Mouse (Mus musculus) kidney, postnatal 25 days (tissue): ENCODE measurements around the gene Grid2.

Source experiments
- DNase-seq, 2 experiments: peaks; one replicate each; pipeline ENCODE4 v3.0.0; 2021; ENCODE audit warnings: mixed read lengths in 2 of 2

Grid2 gene

DNA sequence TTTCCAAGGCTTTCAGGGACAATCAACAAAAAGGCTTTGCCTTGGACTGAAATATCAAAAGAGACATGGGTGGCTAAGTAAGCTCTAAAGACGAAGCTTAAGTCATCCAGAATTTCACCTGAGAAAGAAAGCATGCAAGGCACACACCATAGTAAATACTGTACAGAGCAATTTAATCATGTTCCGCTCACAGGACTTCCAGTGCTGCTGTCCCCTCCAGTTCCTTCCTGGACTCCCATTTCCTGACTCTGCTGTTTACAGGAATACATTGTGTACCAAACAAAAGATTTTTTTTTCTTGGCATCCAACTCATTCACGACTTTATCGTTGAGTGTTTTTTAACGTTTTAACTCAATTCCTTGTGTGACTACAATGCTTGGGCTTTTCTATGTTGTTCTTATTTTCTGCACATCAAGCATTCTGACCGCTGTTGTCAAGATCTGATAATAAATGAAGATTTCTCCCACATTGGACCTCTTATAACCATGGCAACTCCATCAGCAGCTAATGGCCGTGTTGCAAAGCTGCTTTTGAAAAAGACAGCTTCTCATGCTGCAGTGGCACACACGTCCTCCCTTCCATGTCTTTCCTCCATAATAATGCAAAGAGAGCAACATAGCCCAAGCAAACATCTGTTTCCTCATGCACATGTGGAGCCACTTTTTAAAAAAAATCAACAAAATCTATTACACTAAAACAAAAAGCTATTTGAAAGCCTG is 1361.9 kb downstream of the Grid2 start:
- no peak for DNase-seq

DNA sequence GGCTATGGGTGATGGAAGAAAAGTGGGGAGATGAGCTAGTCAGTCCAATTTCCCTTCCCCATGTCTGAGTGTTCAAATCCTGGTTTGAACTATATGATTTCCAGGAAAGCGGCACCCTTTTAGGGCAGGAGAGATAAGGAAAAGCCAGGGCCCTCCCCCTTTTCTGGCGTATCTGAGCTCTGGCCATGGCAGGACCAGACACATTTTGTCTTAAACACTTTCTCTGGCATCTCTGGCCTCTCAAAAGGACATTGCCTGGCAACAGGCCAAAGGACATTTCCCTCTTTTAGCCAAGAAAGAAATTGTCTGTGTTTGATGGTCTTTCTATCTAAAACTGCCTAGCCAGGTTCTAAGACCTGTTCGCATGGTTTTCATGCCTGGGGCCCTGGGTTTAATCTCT is 1367.7 kb downstream of the Grid2 start:
- DNase-seq = peak in 1 of 2 experiments; percentile 3

DNA sequence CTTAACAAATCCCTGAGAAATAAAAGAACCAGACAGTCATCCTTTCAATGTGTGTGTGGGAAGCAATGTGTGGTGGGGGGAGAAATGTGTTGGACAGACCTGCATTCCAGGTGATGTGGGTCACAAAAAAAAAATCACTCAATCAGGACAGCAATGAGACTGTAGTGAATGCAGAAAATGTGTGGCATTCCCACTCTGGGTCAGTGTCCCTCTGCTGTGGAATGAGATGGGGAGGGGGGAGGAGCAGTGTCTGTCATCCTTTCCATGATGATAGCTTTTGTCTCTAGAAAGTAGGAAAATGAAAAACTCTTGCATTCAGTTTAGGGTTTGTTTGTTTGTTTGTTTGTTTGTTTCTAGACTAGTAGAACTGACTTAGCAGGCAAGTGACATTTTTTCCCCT is 1392.0 kb downstream of the Grid2 start:
- DNase-seq = no peak

DNA sequence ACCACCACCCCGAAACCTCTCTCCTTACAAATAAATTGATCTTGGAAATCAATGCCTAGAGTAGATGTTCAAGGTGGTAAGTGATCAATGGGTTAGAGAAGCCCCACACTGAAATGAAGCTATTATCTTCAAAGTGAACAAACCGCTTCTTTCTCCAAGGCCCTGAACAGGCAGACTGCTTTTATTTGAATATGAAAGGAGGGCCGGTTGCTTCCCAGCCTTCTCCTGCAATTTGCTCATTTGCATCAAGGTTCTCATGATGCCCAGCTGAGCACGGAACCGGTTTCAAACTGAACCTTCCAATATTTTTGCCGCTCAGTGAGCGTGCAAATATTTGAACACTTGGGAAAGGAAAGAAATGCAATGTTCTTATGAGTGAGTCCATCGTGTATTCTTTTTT is 1392.5 kb downstream of the Grid2 start:
- no peak for DNase-seq

DNA sequence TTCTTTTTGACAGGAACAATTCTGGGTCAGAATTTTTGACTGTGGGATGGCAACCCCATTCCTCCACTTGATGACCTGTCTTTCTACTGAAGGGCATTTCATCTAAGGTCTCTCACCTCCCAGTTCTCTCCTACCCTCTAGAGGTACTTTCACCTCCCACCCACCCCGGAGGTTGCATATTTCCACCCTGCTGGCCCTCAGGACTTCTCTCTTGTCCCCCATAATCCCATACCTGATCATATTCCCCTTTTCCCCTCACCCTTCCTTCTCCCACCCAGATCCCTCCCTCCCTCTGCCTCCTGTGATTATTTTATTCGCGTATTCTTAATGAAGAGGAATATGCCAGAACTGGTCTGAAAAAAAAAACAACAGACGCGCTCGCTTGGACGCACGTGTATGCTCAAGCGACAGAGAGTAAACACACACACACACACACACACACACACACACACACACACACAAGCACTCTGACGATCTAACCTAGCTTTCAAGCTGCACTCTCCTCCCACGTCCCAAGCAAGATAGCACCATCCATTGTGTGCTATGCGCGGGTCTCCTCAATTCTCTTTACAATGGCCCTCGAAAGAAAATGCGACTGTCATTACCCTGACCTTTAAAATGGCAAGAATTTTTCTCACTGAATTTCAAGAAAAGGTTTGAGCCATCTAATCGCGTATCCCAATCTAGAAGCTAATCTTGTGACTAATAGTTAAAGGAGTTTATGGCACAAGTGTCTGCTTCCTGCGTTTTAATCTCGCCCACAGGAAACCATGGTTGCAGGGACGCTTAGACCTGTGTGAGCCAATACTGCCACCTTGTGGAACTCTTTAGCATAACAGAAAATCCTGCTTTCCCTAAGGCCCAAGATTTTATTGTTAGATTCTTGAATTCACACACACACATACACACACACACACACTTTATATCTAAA is 1393.9 kb downstream of the Grid2 start:
- peak; percentile 54 to 68 for DNase-seq

DNA sequence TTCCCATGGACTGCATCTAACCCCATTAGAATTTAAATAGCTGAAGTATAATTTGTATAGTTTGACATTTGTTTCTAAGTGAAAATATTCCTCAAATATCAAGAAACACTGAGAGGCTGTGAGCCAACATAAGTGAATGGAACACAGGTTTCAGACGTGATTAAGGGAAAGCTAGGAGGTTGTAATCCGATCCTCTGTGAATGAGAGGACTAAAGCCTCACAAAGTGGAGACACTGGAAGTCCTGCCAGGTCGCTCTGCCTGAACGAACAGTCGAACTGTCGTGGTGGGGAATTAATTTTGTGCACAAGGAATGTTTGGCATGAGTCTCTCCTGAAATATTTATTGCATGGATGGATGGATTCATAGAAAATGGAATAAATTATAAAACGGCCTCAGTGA is 1395.1 kb downstream of the Grid2 start:
- no peak for DNase-seq

DNA sequence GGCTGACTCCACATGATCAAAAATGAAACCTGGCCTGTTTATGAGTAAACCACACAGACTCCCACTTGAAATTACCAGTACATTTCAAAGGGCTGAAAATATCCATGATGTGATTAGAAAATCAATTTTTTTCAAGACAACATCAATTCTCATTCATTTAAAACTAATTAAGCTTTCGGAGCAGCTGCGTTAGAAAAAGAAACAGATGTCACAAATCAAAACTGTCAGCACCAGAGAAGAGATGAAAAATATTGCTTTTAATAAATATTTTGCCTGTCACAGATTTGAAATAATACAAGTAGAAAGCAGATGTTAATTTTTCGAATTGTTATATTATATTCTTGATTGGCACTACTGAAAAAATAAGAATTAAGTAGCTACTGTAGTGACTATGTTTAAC is 1415.3 kb downstream of the Grid2 start:
- no peak for DNase-seq

DNA sequence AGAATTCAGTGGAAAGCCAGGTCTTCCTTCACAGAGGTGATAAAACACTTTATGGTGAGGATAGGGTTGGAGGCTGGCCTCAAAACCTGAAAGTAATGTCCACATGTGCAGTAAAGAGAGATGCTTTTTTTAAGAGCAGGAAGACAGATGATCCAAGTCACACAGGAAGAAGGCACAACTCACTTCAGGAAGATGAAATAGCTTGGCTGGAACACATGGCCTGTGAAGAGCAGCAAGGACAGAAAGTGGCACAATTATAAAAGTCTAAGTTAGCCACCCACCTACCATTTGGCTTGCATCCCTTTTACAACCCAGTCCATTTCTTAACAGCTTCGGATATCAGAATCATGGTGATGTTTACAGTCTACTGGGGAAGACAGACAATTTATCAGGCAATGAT is 1423.1 kb downstream of the Grid2 start:
- DNase-seq = no peak

DNA sequence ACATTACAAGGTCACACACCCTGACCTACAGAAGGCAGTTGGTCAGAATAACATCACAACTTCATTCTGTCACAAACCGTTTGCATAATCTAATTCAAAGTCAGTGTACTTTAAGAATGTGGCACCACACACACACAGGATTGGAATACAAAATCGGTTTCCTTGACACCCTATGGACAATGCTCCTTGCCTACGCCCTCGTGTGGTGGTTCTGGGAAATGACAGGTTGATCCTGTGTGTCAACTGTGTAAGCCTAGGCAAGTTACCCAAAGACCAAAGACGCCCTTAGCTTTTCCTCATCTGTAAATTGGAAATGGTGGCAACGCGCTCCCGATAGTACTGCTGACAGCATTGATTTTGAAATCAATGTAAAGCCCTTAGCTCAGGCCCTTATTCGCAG is 1428.3 kb downstream of the Grid2 start:
- DNase-seq = peak in 1 of 2 experiments; percentile 43

DNA sequence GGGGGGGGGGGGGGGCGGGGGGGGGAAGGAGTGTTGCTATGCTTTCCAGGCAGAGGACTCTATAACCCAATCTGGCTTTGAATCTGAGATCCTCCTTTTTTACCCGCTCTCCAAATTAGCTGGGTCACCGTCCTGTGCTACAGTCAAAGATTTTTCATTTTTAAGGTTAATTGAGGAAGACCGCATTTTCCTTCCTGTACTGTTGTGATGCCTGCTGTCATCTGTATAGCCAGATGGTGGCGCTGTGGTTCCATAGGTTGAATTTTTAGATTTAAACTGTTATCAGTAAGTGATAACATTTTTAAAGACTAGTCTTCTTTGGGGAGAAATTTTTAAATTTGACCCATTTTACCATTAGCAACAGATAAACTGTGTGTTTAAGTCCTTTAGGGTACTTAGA is 1429.3 kb downstream of the Grid2 start:
- DNase-seq = peak in 1 of 2 experiments; percentile 39

DNA sequence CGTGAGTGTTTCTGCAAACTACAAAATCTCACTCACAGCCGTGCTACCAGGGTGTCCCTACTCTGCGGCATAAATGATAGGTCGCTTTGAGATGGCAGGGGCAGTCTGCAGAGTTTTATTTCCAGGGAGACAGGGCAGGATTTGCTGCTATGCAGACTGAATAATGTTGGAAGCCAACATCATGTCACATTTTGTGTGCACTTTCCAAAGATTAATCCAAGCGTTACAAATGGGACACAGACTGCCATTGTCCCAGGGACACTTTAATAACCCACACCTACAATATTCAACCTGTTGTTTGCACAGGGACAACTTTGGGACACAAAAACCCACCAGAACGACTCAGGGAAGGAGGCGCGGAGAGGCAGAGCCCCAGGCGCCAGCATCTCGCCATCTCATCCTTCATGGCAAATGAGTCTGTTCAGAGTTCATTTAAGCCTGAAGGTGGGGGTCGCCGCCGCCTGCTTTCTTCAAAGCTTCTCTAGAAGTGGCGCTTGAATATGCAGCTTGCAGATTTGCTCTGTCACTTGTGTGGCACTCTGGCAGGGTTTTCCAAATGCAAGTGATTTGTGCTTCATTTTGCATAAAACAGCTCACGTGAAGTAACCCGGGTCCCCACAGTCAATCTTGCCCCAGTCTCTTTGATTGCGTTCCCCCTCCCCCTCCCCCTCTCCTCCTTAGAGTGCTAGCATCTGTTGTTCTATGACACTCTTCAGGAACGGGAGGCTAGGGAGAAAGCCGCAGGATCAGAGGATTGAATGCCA is 1432.7 kb downstream of the Grid2 start:
- DNase-seq = no peak

DNA sequence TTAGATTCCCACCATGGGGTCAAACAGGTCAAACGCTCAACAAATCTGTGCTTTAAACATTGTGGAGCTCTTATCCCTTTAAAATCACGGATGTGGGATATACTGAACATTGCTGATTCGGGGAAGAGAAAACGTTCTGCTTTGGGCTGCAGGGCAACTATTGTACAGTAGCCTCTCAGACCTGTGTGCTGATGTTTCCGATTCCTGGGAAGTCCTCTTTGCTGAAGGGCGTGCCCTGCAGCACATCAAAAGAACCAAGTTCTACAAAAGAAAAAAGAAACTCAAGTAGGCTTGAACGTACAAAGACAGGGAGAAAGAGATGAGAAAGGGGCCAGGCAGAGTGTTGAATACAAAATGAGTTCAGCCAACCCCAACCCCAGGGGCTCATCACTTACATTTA is 1439.0 kb downstream of the Grid2 start:
- no peak for DNase-seq

DNA sequence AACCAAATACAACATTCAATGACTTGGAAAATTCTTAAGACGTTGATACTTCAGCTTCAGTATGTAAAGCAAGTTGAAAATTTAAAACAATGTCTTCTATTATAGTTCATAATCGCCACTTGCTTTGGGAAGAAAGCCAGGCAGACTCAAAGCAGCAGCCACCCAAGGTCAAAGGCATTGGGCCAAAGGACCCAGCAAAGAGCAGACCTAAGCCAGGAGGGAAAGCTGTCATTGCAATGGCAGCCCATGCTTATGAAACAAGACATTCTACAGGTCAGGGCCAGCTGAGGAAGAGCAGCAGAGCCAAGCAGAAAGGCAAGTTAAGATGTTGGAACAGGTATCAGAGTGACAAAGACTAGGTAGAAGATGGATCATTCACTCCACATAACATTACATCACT is 1448.0 kb downstream of the Grid2 start:
- no peak for DNase-seq

DNA sequence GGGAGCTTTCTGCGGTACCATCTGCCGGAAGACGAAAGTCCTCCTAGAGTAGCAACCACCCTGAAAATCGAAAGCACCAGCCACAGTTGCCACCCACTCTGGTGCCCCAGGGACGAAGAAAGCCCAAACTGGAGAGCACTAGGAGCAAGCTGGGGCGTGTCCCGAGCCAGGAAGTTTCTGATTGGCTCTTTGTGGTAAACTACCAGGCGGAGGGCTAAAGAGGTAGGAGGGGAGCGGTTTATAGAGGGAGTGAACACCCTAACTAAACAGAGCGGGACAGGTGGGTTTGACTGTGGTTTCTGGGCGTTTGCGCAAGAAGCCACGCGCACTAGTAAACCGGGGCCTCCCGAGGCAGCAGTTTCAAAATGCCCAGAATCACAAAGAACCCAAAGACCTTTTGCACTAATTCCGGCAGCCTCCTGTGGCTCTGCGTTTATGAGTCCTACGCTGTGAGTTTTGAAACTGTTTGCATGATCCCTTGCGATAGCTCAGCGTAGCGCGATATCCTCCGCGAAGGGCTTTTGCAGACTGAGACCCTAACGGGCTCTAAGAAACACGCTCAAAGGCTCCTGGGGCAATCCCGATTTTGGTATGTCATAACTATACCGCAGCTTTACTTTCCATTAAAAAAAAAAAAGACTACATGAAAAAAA is 1472.2 kb downstream of the Grid2 start:
- DNase-seq = peak; percentile 33 to 58

DNA sequence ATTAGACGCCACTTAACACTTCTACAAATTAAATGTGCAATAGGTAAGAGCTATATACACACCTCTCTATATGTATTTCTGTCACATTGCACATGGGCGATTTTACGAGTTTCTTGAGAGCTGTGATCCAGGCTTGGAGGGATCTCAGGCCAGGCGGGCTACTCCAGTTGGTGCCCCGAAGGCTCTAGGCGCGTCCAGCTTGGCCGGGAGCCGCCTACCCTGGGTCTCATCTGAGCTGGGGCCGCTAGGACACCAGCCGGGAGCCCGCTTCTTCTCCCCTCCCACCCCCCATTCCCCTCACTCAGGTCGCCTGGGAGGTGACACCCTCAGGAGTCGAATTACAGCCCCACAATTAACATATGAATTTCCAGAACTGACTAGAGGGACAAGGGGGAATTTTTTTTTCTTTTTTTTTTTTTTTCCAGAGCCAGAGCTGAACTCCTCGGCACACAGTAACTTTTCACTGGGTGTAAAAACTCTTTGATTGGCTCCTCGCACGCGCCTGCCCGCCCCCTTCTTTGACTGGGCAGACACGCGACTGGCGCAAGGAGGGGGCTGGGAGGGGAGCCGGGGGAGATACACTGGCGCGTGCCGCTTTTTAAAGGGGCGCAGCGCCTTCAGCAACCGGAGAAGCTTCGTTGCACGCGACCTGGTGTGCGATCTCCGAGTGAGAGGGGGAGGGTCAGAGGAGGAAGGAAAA is 1473.0 kb downstream of the Grid2 start, which contains the start of gene Atoh1:
Gene Atoh1, plus strand, starts transcription at position 627 of the 700 bp plus-strand sequence.
- peak; percentile 65 to 84 for DNase-seq

DNA sequence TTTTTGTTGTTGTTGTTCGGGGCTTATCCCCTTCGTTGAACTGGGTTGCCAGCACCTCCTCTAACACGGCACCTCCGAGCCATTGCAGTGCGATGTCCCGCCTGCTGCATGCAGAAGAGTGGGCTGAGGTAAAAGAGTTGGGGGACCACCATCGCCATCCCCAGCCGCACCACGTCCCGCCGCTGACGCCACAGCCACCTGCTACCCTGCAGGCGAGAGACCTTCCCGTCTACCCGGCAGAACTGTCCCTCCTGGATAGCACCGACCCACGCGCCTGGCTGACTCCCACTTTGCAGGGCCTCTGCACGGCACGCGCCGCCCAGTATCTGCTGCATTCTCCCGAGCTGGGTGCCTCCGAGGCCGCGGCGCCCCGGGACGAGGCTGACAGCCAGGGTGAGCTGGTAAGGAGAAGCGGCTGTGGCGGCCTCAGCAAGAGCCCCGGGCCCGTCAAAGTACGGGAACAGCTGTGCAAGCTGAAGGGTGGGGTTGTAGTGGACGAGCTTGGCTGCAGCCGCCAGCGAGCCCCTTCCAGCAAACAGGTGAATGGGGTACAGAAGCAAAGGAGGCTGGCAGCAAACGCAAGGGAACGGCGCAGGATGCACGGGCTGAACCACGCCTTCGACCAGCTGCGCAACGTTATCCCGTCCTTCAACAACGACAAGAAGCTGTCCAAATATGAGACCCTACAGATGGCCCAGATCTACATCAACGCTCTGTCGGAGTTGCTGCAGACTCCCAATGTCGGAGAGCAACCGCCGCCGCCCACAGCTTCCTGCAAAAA is 1473.7 kb downstream of the Grid2 start:
- peak in 1 of 2 experiments; percentile 52 for DNase-seq

DNA sequence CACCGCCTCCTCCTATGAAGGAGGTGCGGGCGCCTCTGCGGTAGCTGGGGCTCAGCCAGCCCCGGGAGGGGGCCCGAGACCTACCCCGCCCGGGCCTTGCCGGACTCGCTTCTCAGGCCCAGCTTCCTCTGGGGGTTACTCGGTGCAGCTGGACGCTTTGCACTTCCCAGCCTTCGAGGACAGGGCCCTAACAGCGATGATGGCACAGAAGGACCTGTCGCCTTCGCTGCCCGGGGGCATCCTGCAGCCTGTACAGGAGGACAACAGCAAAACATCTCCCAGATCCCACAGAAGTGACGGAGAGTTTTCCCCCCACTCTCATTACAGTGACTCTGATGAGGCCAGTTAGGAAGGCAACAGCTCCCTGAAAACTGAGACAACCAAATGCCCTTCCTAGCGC is 1474.4 kb downstream of the Grid2 start:
- DNase-seq = no peak

DNA sequence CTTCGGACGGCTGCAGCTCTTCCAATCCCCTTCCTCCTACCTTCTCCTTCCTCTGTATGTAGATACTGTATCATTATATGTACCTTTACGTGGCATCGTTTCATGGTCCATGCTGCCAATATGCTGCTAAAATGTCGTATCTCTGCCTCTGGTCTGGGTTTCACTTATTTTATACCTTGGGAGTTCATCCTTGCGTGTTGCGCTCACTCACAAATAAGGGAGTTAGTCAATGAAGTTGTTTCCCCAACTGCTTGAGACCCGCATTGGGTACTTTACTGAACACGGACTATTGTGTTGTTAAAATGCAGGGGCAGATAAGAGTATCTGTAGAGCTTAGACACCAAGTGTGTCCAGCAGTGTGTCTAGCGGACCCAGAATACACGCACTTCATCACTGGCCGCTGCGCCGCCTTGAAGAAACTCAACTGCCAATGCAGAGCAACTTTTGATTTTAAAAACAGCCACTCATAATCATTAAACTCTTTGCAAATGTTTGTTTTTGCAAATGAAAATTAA is 1474.9 kb downstream of the Grid2 start:
- DNase-seq = no peak

DNA sequence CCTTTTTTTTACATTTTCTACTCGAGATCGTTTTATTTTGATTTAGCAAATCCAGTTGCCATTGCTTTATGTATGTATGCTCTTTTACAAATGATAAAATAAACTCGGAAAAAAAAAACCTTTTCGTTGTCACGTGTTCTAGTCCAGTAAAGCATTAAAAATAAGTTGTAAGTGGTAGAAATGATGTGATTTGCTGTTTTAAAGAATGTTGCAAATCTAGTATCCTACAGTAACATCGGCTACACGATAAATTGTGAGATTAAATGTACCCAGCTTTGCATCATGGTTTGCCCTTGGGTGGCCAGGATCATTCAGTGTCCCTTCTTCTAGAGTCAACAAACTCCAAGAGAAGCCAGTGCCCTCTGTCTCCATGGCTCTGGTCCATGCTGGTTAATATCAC is 1475.5 kb downstream of the Grid2 start:
- no peak for DNase-seq

DNA sequence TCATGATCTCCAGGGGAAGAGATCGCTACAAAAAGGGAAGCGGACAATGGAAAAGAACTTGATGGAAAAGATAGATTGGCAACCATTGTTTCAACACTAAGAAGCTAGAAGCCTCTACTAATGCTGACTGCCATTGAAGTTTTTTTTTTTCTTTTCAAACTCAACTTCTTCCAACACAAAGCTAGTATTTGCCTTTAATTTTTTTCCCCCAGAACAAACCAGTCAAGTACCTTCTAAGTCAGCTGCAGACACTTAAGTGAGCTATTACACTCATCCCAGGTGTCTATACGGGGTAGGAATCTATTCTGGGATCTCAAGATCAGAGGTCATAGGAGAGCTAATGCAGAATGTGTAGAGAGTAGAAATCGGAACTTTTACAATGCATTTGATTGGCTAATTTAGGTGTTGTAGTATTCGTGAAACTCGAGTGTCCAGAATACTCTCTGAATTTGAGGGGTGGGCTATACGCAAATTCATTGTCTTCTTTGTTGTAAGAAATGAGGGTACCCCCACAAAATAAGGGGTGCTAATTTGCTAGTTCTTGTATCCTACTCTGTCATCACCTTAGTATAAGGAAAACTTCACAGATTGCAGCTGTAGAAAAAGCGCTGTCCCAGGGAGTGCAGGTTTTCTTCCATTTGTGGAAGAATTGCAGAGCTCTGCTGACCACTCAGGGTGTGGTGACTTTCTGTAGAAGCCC is 1476.1 kb downstream of the Grid2 start:
- DNase-seq = no peak
